Comparison of ENCODE assay signal across 8 mouse cellular contexts in the genomic region with DNA sequence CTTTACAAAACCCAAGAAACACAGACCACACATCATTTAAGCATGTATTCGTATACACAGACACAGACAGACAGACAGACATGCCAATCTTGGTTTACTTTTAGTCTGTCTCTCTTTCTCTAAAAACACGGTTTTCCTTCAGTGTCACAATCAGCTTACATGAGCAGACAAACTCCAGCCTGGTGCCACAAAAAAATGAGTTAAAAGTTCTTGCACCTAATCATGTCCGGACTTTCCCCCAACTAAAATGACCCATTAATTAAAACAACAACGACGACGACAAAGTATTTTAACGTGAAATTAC. TPM values are rescaled to one million over a fixed set of nuclear protein-coding genes. Genes with fewer than 3 reads are reported as not detected.
DNase-seq lines count a peak whose midpoint lies in the region; ATAC-seq and TF ChIP-seq lines count a peak whose summit lies in the region.

No protein-coding gene starts in this region.

- DNase-seq in heart, postnatal 10 days: no peak
- DNase-seq in ES-E14 (ENCODE audit: low read depth, low spot score): no peak
- no peak for DNase-seq in liver, postnatal 0 days
- DNase-seq in testis, postnatal 14 days (ENCODE audit: low spot score): no peak
- no peak for DNase-seq in adrenal gland, postnatal 25 days

- no peak for TF ChIP-seq EP300 in liver, postnatal 0 days (IDR thresholded peaks at IDR 0.05; ENCODE audit: low read depth)

- H3K27me3 ChIP-seq in heart, embryonic 13.5 days (replicated peaks): no peaks in the 10 kb centered on the region
- H3K27me3 ChIP-seq in forebrain, embryonic 15.5 days: 0 out of 2 replicates have a peak, but pooled peaks cover 4% of the 10 kb centered on the region
- H3K27me3 ChIP-seq in liver, postnatal 0 days (ENCODE audit: insufficient read depth, low read length): no peaks in the 10 kb centered on the region

- H3K4me2 ChIP-seq in heart, embryonic 13.5 days: peak overlapping the region; percentile 69
- peak overlapping the region; percentile 68 for H3K4me2 ChIP-seq in forebrain, embryonic 15.5 days (replicated peaks)
- peak overlapping the region; percentile 92 for H3K4me2 ChIP-seq in liver, postnatal 0 days (ENCODE audit: low read depth, low read length)

- H3K36me3 ChIP-seq in heart, embryonic 13.5 days: 0 out of 2 replicates have a peak, but pooled peaks cover 7% of the 10 kb centered on the region
- no peaks in the 10 kb centered on the region for H3K36me3 ChIP-seq in ES-E14 (ENCODE audit: control insufficient read depth, insufficient read depth, low read length, poor library complexity, severe bottlenecking)
- no peaks in the 10 kb centered on the region for H3K36me3 ChIP-seq in forebrain, embryonic 15.5 days
- H3K36me3 ChIP-seq in liver, postnatal 0 days (replicated peaks; ENCODE audit: insufficient read depth, low read length): no peaks in the 10 kb centered on the region

- H3K27ac ChIP-seq in heart, embryonic 13.5 days (replicated peaks): peak overlapping the region; percentile 97
- no peak overlapping the region for H3K27ac ChIP-seq in ES-E14 (ENCODE audit: insufficient read depth, low read depth, low read length, poor library complexity, severe bottlenecking)
- no peak overlapping the region for H3K27ac ChIP-seq in forebrain, embryonic 15.5 days (replicated peaks)
- H3K27ac ChIP-seq in liver, postnatal 0 days (ENCODE audit: low read depth): peak overlapping the region; percentile 97

- peaks cover 51% of the 10 kb centered on the region for H3K4me1 ChIP-seq in heart, embryonic 13.5 days
- H3K4me1 ChIP-seq in ES-E14 (ENCODE audit: control insufficient read depth in 2 of 2, insufficient read depth in 2 of 2, low read length in 2 of 2, poor library complexity in 1 of 2): no peaks in the 10 kb centered on the region; a peak in 3 of 4 replicates
- peaks cover 30% of the 10 kb centered on the region for H3K4me1 ChIP-seq in forebrain, embryonic 15.5 days
- peaks cover 11% of the 10 kb centered on the region for H3K4me1 ChIP-seq in liver, postnatal 0 days (ENCODE audit: insufficient read depth)

- no peak for TF ChIP-seq CTCF in liver, postnatal 0 days (IDR thresholded peaks at IDR 0.05; ENCODE audit: low read depth)

- H3K9me3 ChIP-seq in heart, embryonic 13.5 days: no peaks in the 10 kb centered on the region
- H3K9me3 ChIP-seq in ES-E14 (ENCODE audit: control insufficient read depth, insufficient read depth, low read depth, low read length): no peaks in the 10 kb centered on the region
- no peaks in the 10 kb centered on the region for H3K9me3 ChIP-seq in forebrain, embryonic 15.5 days
- no peaks in the 10 kb centered on the region for H3K9me3 ChIP-seq in liver, postnatal 0 days (ENCODE audit: low read length)

- ATAC-seq in heart, embryonic 13.5 days (ENCODE audit: extremely low read depth, insufficient number of reproducible peaks, low FRiP score, low TSS enrichment): no peak
- ATAC-seq in forebrain, embryonic 15.5 days (replicated peaks): no peak
- ATAC-seq in liver, postnatal 0 days: no peak
- ATAC-seq in megakaryocyte-erythroid progenitor cell, adult 5-6 weeks (replicated peaks; ENCODE audit: low FRiP score, low TSS enrichment, poor library complexity, severe bottlenecking): no peak

- peak overlapping the region; percentile 91 for H3K4me3 ChIP-seq in heart, embryonic 13.5 days
- peak overlapping the region; percentile 83 to 87 for H3K4me3 ChIP-seq in ES-E14 (ENCODE audit: insufficient read depth in 1 of 2, low read depth in 1 of 2, low read length in 2 of 2, poor library complexity in 1 of 2, severe bottlenecking in 1 of 2)
- H3K4me3 ChIP-seq in forebrain, embryonic 15.5 days: peak overlapping the region; percentile 78
- H3K4me3 ChIP-seq in liver, postnatal 0 days (ENCODE audit: low read depth, low read length): peak overlapping the region; percentile 92

- H3K9ac ChIP-seq in heart, embryonic 13.5 days: peak overlapping the region; percentile 99
- no peak overlapping the region; the same call in 1 of the 2 replicates for H3K9ac ChIP-seq in ES-E14 (ENCODE audit: insufficient read depth, low read depth, low read length, poor library complexity, severe bottlenecking)
- peak overlapping the region; percentile 83; the same call in 1 of the 2 replicates for H3K9ac ChIP-seq in forebrain, embryonic 15.5 days (replicated peaks)
- peak overlapping the region; percentile 97 for H3K9ac ChIP-seq in liver, postnatal 0 days (replicated peaks)

- intact Hi-C loops in heart, postnatal 10 days (cut with DNase I): loop anchor here (5.0 to 10.0 kb wide), 7 partner anchors 49 to 697 kb away; a partner anchor contains a TSS

- 9% methylated on average over 7 of the region's 7 CpGs for WGBS in heart, embryonic 13.5 days
- WGBS in forebrain, embryonic 15.5 days: 3% methylated on average over 7 of the region's 7 CpGs
- WGBS in liver, postnatal 0 days (ENCODE audit: insufficient replicate concordance): 2% methylated on average over 7 of the region's 7 CpGs

- in situ Hi-C loops in ES-E14 (cut with MboI; ENCODE audit: low sequenced_read_pairs in 2 of 2, unreplicated experiment in 2 of 2): no loop called here

TF ChIP-seq in ES-E14, 5 proteins besides CTCF, POLR2A, EP300 and RAD21:
- no peak for TF ChIP-seq ZC3H11A (IDR thresholded peaks at IDR 0.05; ENCODE audit: borderline replicate concordance, low read depth, low read length)
- TF ChIP-seq CHD2 (IDR thresholded peaks at IDR 0.05; ENCODE audit: low read depth, low read length): no peak
- TF ChIP-seq HCFC1 (IDR thresholded peaks at IDR 0.05; ENCODE audit: borderline replicate concordance, insufficient read depth, low read length): no peak
- no peak for TF ChIP-seq MAFK (IDR thresholded peaks at IDR 0.05; ENCODE audit: insufficient read depth, low read depth, low read length)
- TF ChIP-seq ZNF384 (IDR thresholded peaks at IDR 0.05; ENCODE audit: low read depth, low read length): no peak

RNA-seq across cellular contexts. Expression of a gene that starts 2.1 kb away (rescaled TPM):
- polyA plus RNA-seq in heart, embryonic 13.5 days (2015; fragmentation: Nextera tagmentation; extraction: Ambion mirVana): 20.9 and 23.3 TPM in 2 replicates
- total RNA-seq in heart, postnatal 10 days (2021): 10 to 100 TPM; 26.8 to 27.4 TPM
- 8.4 and 11.8 TPM in 2 replicates for total RNA-seq in ES-E14 (2012; rRNA removed)
- 35.7 and 41.4 TPM in 2 replicates for polyA plus RNA-seq in forebrain, embryonic 15.5 days (2015; fragmentation: Nextera tagmentation; extraction: Ambion mirVana)
- 9.6 and 11.2 TPM in 2 replicates for polyA plus RNA-seq in liver, postnatal 0 days (2015; fragmentation: Nextera tagmentation; extraction: Ambion mirVana)
- total RNA-seq in megakaryocyte-erythroid progenitor cell, adult 5-6 weeks (2014; fragmentation: Nextera tagmentation): 53.0 and 55.6 TPM in 2 replicates
- total RNA-seq in megakaryocyte-erythroid progenitor cell, adult 5-6 weeks (2017): 30.3 and 41.7 TPM in 2 replicates
- 77.2 and 97.1 TPM in 2 replicates for total RNA-seq in adrenal gland, postnatal 25 days (2021)

Comparison
In these comparisons a context has a peak if more than half of its experiments do, and no peak if none do; other contexts are left out.
1. H3K27ac ChIP-seq: peak in heart, embryonic 13.5 days (single experiment) and liver, postnatal 0 days (single experiment); none in ES-E14 (single experiment) and forebrain, embryonic 15.5 days (single experiment).
2. Peak in every context shown above with its lines, with median percentiles within 50 percentile points of each other: H3K4me2 ChIP-seq and H3K4me3 ChIP-seq.